Mouse (Mus musculus) adipose tissue, adult 10 weeks (tissue): ENCODE measurements around the gene Uroc1. TPM values are rescaled to one million over a fixed set of nuclear protein-coding genes. Genes with fewer than 3 reads are reported as not detected.

Experiments
- polyA plus RNA-seq: library from polyadenylated mRNA; stranded (reverse); fragments of 350-450 nt; fragmentation: Illumina TruSeq; extraction: RNeasy Lipid Tissue Mini Kit (QIAGEN cat#74804); gene quantifications from one replicate; pipeline ENCODE4 v1.2.3, GENCODE M21; 2014; ENCODE audit warnings: low read depth, low replicate concordance

The Uroc1 gene
- 0.56 TPM for polyA plus RNA-seq

DNA sequence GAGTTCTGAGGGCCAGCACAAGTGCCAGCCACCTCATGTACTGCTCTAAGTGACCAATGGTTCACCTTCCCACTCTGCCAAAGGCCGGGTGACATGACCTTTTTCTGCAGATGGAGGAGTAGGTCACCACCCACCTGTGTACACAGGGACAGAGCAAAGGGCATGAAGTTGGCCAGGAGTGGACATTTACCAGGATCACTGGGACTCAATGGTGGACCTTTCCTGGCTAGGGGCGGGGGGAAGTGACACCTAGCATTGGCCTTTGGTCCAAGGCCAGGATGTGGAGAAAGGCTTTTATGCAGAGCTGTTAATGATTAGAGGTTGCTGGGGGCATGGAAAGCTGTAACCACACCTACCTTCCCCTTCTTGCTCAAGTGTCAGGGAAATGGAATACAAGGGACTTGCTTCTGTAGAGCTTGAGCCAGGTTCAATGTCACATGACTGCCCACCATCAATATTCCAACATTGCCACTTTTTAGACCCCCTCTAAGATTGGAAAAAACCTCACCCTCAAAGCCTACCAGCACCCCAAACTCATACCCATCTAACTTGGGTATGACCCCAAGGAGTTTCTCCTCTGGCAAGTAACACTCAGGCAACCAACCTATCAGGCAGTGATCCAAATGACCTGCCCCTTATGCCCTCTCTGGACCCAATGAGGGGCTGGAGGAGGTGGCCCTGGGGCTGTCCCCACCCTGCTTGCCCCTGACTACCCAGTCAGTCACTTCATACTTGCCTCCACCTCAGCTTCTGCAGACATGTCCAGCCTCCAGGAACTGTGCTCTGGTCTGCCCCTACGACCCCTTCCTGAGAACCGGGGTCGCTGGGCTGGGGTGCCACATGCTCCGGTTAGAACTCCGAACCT lies at the start of gene Uroc1:
Gene Uroc1, plus strand, starts transcription at position 724 of the 865 bp plus-strand sequence.

GRCm38 (mm10) chr6:90300919-90301318 lies 32.2 kb upstream of the Uroc1 start, which contains the start of gene BC048671:
BC048671 (plus strand) TSS chr6:90301219.

DNA sequence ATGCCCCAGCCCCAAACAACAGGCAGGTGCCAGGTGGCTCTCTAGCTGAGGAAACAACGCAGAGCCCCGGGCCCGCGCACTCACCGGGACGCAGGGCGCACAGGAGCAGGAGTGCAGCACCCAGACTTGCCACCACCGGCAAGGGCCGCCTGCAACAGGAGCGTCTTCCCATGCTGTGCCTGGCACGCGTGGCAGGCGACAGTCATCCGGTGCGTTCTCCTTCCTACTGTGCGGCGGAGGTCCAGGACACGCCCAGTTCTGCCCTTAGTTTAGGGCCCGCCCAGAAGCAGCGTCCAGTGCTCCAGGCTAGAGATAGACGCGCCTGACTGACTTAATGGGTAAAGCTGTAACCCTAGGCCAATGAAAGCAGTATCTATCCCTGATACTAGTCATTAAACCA lies 8.1 kb upstream of the Uroc1 start, which contains the start of gene Chst13:
Gene Chst13, minus strand, starts transcription at position 195 of the 400 bp plus-strand sequence.

GRCm38 (mm10) chr6:90368976-90369724 lies 36.1 kb downstream of the Uroc1 start, which contains the start of gene Zxdc:
Zxdc (plus strand) TSS chr6:90369492.

Other genes with a start within 250 kb of the Uroc1 start
- not detected for gene Vmn1r50, start 231.9 kb upstream of the Uroc1 start, polyA plus RNA-seq
- gene Vmn1r51, start 210.7 kb upstream of the Uroc1 start, polyA plus RNA-seq: not detected
- gene Vmn1r52, start 158.5 kb upstream of the Uroc1 start, polyA plus RNA-seq: not detected
- gene V1ra8, start 130.5 kb upstream of the Uroc1 start, polyA plus RNA-seq: not detected
- not detected for gene Vmn1r53, start 108.8 kb upstream of the Uroc1 start, polyA plus RNA-seq
- gene Vmn1r54, start 87.0 kb upstream of the Uroc1 start, polyA plus RNA-seq: not detected
- gene BC048671, start 32.1 kb upstream of the Uroc1 start, polyA plus RNA-seq: 4.4 TPM
- gene Chst13, start 8.1 kb upstream of the Uroc1 start, polyA plus RNA-seq: not detected
- gene Zxdc, start 36.2 kb downstream of the Uroc1 start, polyA plus RNA-seq: 12.2 TPM
- gene Cfap100, start 95.5 kb downstream of the Uroc1 start, polyA plus RNA-seq: 3.5 TPM
- 31.9 TPM for gene Klf15, start 129.3 kb downstream of the Uroc1 start, polyA plus RNA-seq
- 54.0 TPM for gene Aldh1l1, start 153.1 kb downstream of the Uroc1 start, polyA plus RNA-seq